Mouse (Mus musculus) C2C12 (cell line): Measurements from ENCODE around the gene Arhgef18.

Experiments
- CTCF ChIP-seq: IDR thresholded peaks from one replicate; pipeline ENCODE4 v1.5.1; 2011; ENCODE audit not compliant: control insufficient read depth, insufficient read depth, insufficient read length
- FOSL1 ChIP-seq: IDR thresholded peaks from one replicate; pipeline ENCODE4 v1.8.0; 2011; ENCODE audit warnings: mild to moderate bottlenecking, low read length; ENCODE audit not compliant: poor library complexity, insufficient read depth, severe bottlenecking
- MAX ChIP-seq: IDR thresholded peaks from one replicate; pipeline ENCODE4 v1.6.1; 2011; ENCODE audit warnings: mild to moderate bottlenecking, control low read depth
- MYOD1 ChIP-seq: IDR thresholded peaks from one replicate; pipeline ENCODE4 v1.6.1; 2011; ENCODE audit warnings: low read depth; ENCODE audit not compliant: control insufficient read depth, insufficient read length
- USF1 ChIP-seq: IDR thresholded peaks from one replicate; pipeline ENCODE4 v1.6.1; 2011; ENCODE audit warnings: low read depth, mild to moderate bottlenecking, control low read depth, moderate library complexity

DNA sequence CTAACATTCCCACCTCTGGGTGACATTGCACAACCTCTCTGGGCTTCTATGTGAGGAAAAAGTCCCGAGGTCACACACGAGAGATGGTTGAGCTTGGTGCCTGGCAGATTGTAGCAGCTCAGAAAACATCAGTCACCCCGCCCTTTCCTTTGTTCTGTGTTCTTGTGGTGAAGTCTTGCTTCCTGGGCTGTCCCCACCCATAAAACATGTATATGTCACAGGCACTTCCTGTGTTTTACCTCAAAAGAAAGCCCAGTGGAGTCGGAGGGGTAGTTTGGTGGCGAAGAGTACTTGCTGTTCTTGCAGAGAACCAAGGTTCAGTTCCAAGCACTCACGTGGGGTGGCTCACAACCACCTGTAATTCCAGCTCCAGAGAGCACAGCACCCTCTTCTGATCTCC, 37.2 kb upstream of the Arhgef18 start:
- TF ChIP-seq CTCF (no peak), MYOD1 (no peak), FOSL1 (no peak), USF1 (no peak), MAX (no peak)
